Comparison of ENCODE assay signal across 13 mouse cellular contexts in genomic region chr1:60735908-60736280, GRCm38 (mm10). TPM values are rescaled to one million over a fixed set of nuclear protein-coding genes. Genes with fewer than 3 reads are reported as not detected.
DNase-seq lines count a peak whose midpoint lies in the region; ATAC-seq and TF ChIP-seq lines count a peak whose summit lies in the region.
"Had no signal": no experiment of that assay in that cellular context is flagged by ENCODE, and none has a peak within 500 bp of the region (broad histone marks: within the 10 kb centered on the region; RNA-seq: fewer than 3 reads in every experiment).

No protein-coding gene starts in this region.

- intact Hi-C loops in heart, postnatal 14 days (cut with DNase I): loop anchor here (5.0 kb wide), 2 partner anchors 116 to 169 kb away; partner anchors contain the start of gene Raph1

- no peak for DNase-seq in heart, postnatal 14 days
- DNase-seq in kidney, postnatal 0 days (ENCODE audit: low spot score): no peak
- no peak for DNase-seq in kidney, adult 9 months
- no peak for DNase-seq in stomach, postnatal 0 days (ENCODE audit: low spot score)
- DNase-seq in frontal cortex, postnatal 10 days (ENCODE audit: low spot score in 2 of 2): no peak
- DNase-seq: cerebellum, postnatal 14 days; liver, embryonic 13.5 days; right cerebral cortex, postnatal 14 days; thymus, adult 2 months had no signal

- TF ChIP-seq EP300 in stomach, postnatal 0 days (optimal IDR thresholded peaks at IDR 0.05): no peak

- TF ChIP-seq CTCF in kidney, postnatal 0 days (IDR thresholded peaks at IDR 0.05; ENCODE audit: low read depth): no peak
- TF ChIP-seq CTCF in stomach, postnatal 0 days (IDR thresholded peaks at IDR 0.05; ENCODE audit: low read depth): no peak

- 76% methylated on average over 7 of the region's 7 CpGs for WGBS in heart, embryonic 11.5 days (ENCODE audit: insufficient replicate concordance)
- WGBS in kidney, postnatal 0 days: 52% methylated on average over 7 of the region's 7 CpGs
- 71% methylated on average over 7 of the region's 7 CpGs for WGBS in stomach, embryonic 14.5 days
- WGBS in stomach, postnatal 0 days: 74% methylated on average over 7 of the region's 7 CpGs

- no peaks in the 10 kb centered on the region for H3K9me3 ChIP-seq in heart, embryonic 11.5 days (replicated peaks; ENCODE audit: control insufficient read depth, low read length)
- H3K9me3 ChIP-seq in kidney, postnatal 0 days (replicated peaks; ENCODE audit: low read length): no peaks in the 10 kb centered on the region
- H3K9me3 ChIP-seq in stomach, embryonic 14.5 days (ENCODE audit: control insufficient read depth, low read depth, low read length): no peaks in the 10 kb centered on the region
- H3K9me3 ChIP-seq in stomach, postnatal 0 days (ENCODE audit: control insufficient read depth, low read length): no peaks in the 10 kb centered on the region
- H3K9me3 ChIP-seq: hindbrain, embryonic 15.5 days; liver, embryonic 13.5 days had no signal

- ATAC-seq in heart, embryonic 11.5 days (replicated peaks; ENCODE audit: insufficient number of reproducible peaks, low FRiP score, low TSS enrichment): no peak
- ATAC-seq in kidney, postnatal 0 days (replicated peaks; ENCODE audit: low FRiP score, low read depth): no peak
- ATAC-seq in stomach, embryonic 14.5 days (ENCODE audit: insufficient number of reproducible peaks, insufficient read depth, low FRiP score, low read depth): no peak
- ATAC-seq in stomach, postnatal 0 days (ENCODE audit: low FRiP score, low TSS enrichment): no peak

- H3K9ac ChIP-seq in heart, embryonic 11.5 days (ENCODE audit: low read depth, low read length): no peak overlapping the region
- no peak overlapping the region for H3K9ac ChIP-seq in kidney, postnatal 0 days (ENCODE audit: low read depth, low read length)
- no peak overlapping the region for H3K9ac ChIP-seq in stomach, embryonic 14.5 days (replicated peaks; ENCODE audit: low read depth, low read length)
- no peak overlapping the region for H3K9ac ChIP-seq in stomach, postnatal 0 days (ENCODE audit: low read length)
- H3K9ac ChIP-seq: hindbrain, embryonic 15.5 days; liver, embryonic 13.5 days had no signal

- no peaks in the 10 kb centered on the region for H3K27me3 ChIP-seq in heart, embryonic 11.5 days (ENCODE audit: control insufficient read depth, insufficient read depth, low read length)
- H3K27me3 ChIP-seq in kidney, postnatal 0 days (ENCODE audit: insufficient read depth, low read length): no peaks in the 10 kb centered on the region
- H3K27me3 ChIP-seq in stomach, embryonic 14.5 days (ENCODE audit: control insufficient read depth, insufficient read depth, low read length): no peaks in the 10 kb centered on the region
- no peaks in the 10 kb centered on the region for H3K27me3 ChIP-seq in stomach, postnatal 0 days (ENCODE audit: control insufficient read depth, insufficient read depth, low read length)
- H3K27me3 ChIP-seq: hindbrain, embryonic 15.5 days; liver, embryonic 13.5 days had no signal

- no peak overlapping the region for H3K4me3 ChIP-seq in heart, embryonic 11.5 days (ENCODE audit: low read depth, low read length)
- no peak overlapping the region for H3K4me3 ChIP-seq in kidney, postnatal 0 days (replicated peaks; ENCODE audit: low read depth, low read length)
- no peak overlapping the region for H3K4me3 ChIP-seq in stomach, embryonic 14.5 days (ENCODE audit: low read depth, low read length)
- no peak overlapping the region for H3K4me3 ChIP-seq in stomach, postnatal 0 days (ENCODE audit: low read depth, low read length)
- H3K4me3 ChIP-seq: hindbrain, embryonic 15.5 days; liver, embryonic 13.5 days had no signal

- H3K4me1 ChIP-seq in heart, embryonic 11.5 days (ENCODE audit: control insufficient read depth, insufficient read depth, low read length): peaks cover 3% of the 10 kb centered on the region; the same call in 1 of the 2 replicates
- H3K4me1 ChIP-seq in kidney, postnatal 0 days (replicated peaks; ENCODE audit: insufficient read depth, low read length): 0 out of 2 replicates have a peak, but pooled peaks cover 3% of the 10 kb centered on the region
- H3K4me1 ChIP-seq in stomach, embryonic 14.5 days (ENCODE audit: control insufficient read depth, insufficient read depth, low read length): peaks cover 8% of the 10 kb centered on the region; the same call in 1 of the 2 replicates
- no peaks in the 10 kb centered on the region for H3K4me1 ChIP-seq in stomach, postnatal 0 days (replicated peaks; ENCODE audit: control insufficient read depth, insufficient read depth)
- H3K4me1 ChIP-seq: liver, embryonic 13.5 days had no signal

- no peaks in the 10 kb centered on the region for H3K36me3 ChIP-seq in heart, embryonic 11.5 days (ENCODE audit: control insufficient read depth, insufficient read depth, low read length)
- H3K36me3 ChIP-seq in kidney, postnatal 0 days (ENCODE audit: insufficient read depth, low read length): no peaks in the 10 kb centered on the region
- no peaks in the 10 kb centered on the region for H3K36me3 ChIP-seq in stomach, embryonic 14.5 days (ENCODE audit: control insufficient read depth, insufficient read depth, low read length)
- H3K36me3 ChIP-seq in stomach, postnatal 0 days (ENCODE audit: control insufficient read depth, insufficient read depth, low read length): no peaks in the 10 kb centered on the region
- H3K36me3 ChIP-seq: hindbrain, embryonic 15.5 days; liver, embryonic 13.5 days had no signal

- H3K4me2 ChIP-seq in heart, embryonic 11.5 days: no peak overlapping the region
- no peak overlapping the region for H3K4me2 ChIP-seq in kidney, postnatal 0 days (ENCODE audit: low read length)
- H3K4me2 ChIP-seq in stomach, embryonic 14.5 days (replicated peaks; ENCODE audit: low read depth, low read length): no peak overlapping the region
- no peak overlapping the region for H3K4me2 ChIP-seq in stomach, postnatal 0 days (replicated peaks; ENCODE audit: low read depth)
- H3K4me2 ChIP-seq: hindbrain, embryonic 15.5 days; liver, embryonic 13.5 days had no signal

- H3K27ac ChIP-seq in heart, embryonic 11.5 days (ENCODE audit: low read depth, low read length): peak overlapping the region; percentile 41
- H3K27ac ChIP-seq in kidney, postnatal 0 days: peak overlapping the region; percentile 71; the same call in 1 of the 2 replicates
- peak overlapping the region; percentile 84 for H3K27ac ChIP-seq in stomach, embryonic 14.5 days (ENCODE audit: low read length)
- no peak overlapping the region for H3K27ac ChIP-seq in stomach, postnatal 0 days (replicated peaks)
- H3K27ac ChIP-seq: hindbrain, embryonic 15.5 days; liver, embryonic 13.5 days had no signal

RNA-seq across cellular contexts. Expression of gene Cd28, which starts 19.3 kb away (rescaled TPM):
- 0.07 TPM in 1 of 2 replicates, not detected in the other for polyA plus RNA-seq in heart, embryonic 11.5 days (2014; fragmentation: Nextera tagmentation; extraction: Ambion mirVana)
- 1 to 10 TPM; 6.7 to 7.6 TPM for total RNA-seq in heart, postnatal 14 days (2021)
- 0.10 and 0.16 TPM in 2 replicates for polyA plus RNA-seq in kidney, postnatal 0 days (2015; fragmentation: Nextera tagmentation; extraction: Ambion mirVana)
- polyA plus RNA-seq in stomach, embryonic 14.5 days (2014; fragmentation: Nextera tagmentation; extraction: Ambion mirVana): 0.13 and 0.25 TPM in 2 replicates
- polyA plus RNA-seq in stomach, postnatal 0 days (2015; fragmentation: Nextera tagmentation; extraction: Ambion mirVana): 0.06 and 0.18 TPM in 2 replicates
- total RNA-seq: midbrain, postnatal 0 days had no signal
